Comparison of ENCODE assay signal across 22 mouse cellular contexts in the genomic region with DNA sequence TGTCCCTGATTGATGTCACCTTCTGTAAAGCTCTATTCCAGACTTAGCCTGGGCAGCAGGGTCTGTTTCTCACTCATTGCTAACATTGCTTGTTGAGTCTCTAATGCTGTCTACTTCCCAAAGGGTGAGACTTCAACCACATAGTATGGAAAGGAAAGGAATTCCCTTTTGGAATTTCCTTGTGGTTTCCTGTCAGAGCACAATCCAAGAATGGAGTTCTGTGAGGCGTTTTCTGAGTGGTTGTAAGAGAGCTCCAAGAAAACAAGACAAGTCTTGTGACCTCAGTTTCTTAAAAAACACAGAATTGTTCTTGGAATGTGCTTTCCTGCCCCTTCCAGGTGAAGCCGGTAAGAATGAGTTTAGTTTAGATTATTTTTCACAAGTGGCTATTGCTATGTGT. TPM values are rescaled to one million over a fixed set of nuclear protein-coding genes. Genes with fewer than 3 reads are reported as not detected.
DNase-seq lines count a peak whose midpoint lies in the region; ATAC-seq and TF ChIP-seq lines count a peak whose summit lies in the region.
"Had no signal": no experiment of that assay in that cellular context is flagged by ENCODE, and none has a peak within 500 bp of the region (broad histone marks: within the 10 kb centered on the region; RNA-seq: fewer than 3 reads in every experiment).

No protein-coding gene starts in this region.

- ATAC-seq in kidney, postnatal 0 days (replicated peaks; ENCODE audit: low FRiP score, low read depth), result no peak
- no peak for ATAC-seq in lung, embryonic 14.5 days (ENCODE audit: insufficient read depth)
- no peak for ATAC-seq in limb, embryonic 14.5 days (ENCODE audit: low FRiP score, low read depth)
- ATAC-seq: forebrain, embryonic 13.5 days; forebrain, embryonic 15.5 days; forebrain, postnatal 0 days had no signal

- no peaks in the 10 kb centered on the region for H3K4me1 ChIP-seq in kidney, postnatal 0 days (replicated peaks; ENCODE audit: insufficient read depth, low read length)
- H3K4me1 ChIP-seq in lung, embryonic 14.5 days (ENCODE audit: insufficient read depth), result peaks cover 3% of the 10 kb centered on the region; the same call in 1 of the 2 replicates
- H3K4me1 ChIP-seq in limb, embryonic 14.5 days (ENCODE audit: control insufficient read depth, insufficient read depth, low read length), result peaks cover 5% of the 10 kb centered on the region
- H3K4me1 ChIP-seq: forebrain, embryonic 15.5 days had no signal

- H3K4me3 ChIP-seq in kidney, postnatal 0 days (replicated peaks; ENCODE audit: low read depth, low read length), result no peak overlapping the region
- H3K4me3 ChIP-seq in lung, embryonic 14.5 days (ENCODE audit: low read depth, low read length), result no peak overlapping the region
- H3K4me3 ChIP-seq in limb, embryonic 14.5 days (replicated peaks; ENCODE audit: low read length), result no peak overlapping the region
- H3K4me3 ChIP-seq: embryonic facial prominence, embryonic 12.5 days; forebrain, embryonic 13.5 days; forebrain, embryonic 15.5 days had no signal

- 0 out of 2 replicates have a peak overlapping the region, but pooled peaks have one; percentile 13 for H3K27ac ChIP-seq in kidney, postnatal 0 days
- H3K27ac ChIP-seq in lung, embryonic 14.5 days (ENCODE audit: low read depth), result no peak overlapping the region
- H3K27ac ChIP-seq in limb, embryonic 14.5 days (replicated peaks; ENCODE audit: low read depth, low read length), result 0 out of 2 replicates have a peak overlapping the region, but pooled peaks have one; percentile 28
- H3K27ac ChIP-seq: embryonic facial prominence, embryonic 12.5 days; forebrain, embryonic 13.5 days; forebrain, embryonic 15.5 days had no signal

- no peaks in the 10 kb centered on the region for H3K36me3 ChIP-seq in kidney, postnatal 0 days (ENCODE audit: insufficient read depth, low read length)
- H3K36me3 ChIP-seq in lung, embryonic 14.5 days (ENCODE audit: insufficient read depth), result no peaks in the 10 kb centered on the region
- H3K36me3 ChIP-seq in limb, embryonic 14.5 days (ENCODE audit: control insufficient read depth, insufficient read depth, low read length), result no peaks in the 10 kb centered on the region
- H3K36me3 ChIP-seq: embryonic facial prominence, embryonic 12.5 days; forebrain, embryonic 15.5 days had no signal

- peak; percentile 58 for DNase-seq in kidney, postnatal 0 days (ENCODE audit: low spot score)
- DNase-seq in kidney, postnatal 14 days, result no peak
- DNase-seq in lung, embryonic 14.5 days, result peak; percentile 17
- no peak for DNase-seq in lung, postnatal 14 days
- DNase-seq in 3T3-L1 (ENCODE audit: low read depth, low spot score), result peak; percentile 45
- peak; percentile 17 for DNase-seq in limb, embryonic 14.5 days (ENCODE audit: low spot score)
- no peak for DNase-seq in left cerebral cortex, postnatal 14 days (ENCODE audit: low spot score in 2 of 2)
- DNase-seq in thymus, postnatal 4 days, result no peak
- DNase-seq: adrenal gland, adult 2 months; adrenal gland, postnatal 10 days; adrenal gland, postnatal 25 days; cerebellum, adult 11 months; cerebellum, adult 18-20 months; cerebellum, adult 8-10 months; cerebellum, adult 9-11 months; cerebellum, postnatal 14 days; cerebellum, postnatal 36 days; embryo, embryonic 11 days; forebrain, postnatal 0 days had no signal

- no peaks in the 10 kb centered on the region for H3K27me3 ChIP-seq in kidney, postnatal 0 days (ENCODE audit: insufficient read depth, low read length)
- no peaks in the 10 kb centered on the region for H3K27me3 ChIP-seq in lung, embryonic 14.5 days (ENCODE audit: insufficient read depth, low read length)
- H3K27me3 ChIP-seq in limb, embryonic 14.5 days (ENCODE audit: control insufficient read depth, insufficient read depth, low read length), result no peaks in the 10 kb centered on the region
- H3K27me3 ChIP-seq: embryonic facial prominence, embryonic 12.5 days; forebrain, embryonic 13.5 days; forebrain, embryonic 15.5 days had no signal

- H3K9me3 ChIP-seq in kidney, postnatal 0 days (replicated peaks; ENCODE audit: low read length), result no peaks in the 10 kb centered on the region
- no peaks in the 10 kb centered on the region for H3K9me3 ChIP-seq in lung, embryonic 14.5 days (ENCODE audit: low read depth, low read length)
- H3K9me3 ChIP-seq in limb, embryonic 14.5 days (ENCODE audit: control insufficient read depth, low read length), result no peaks in the 10 kb centered on the region
- H3K9me3 ChIP-seq: embryonic facial prominence, embryonic 12.5 days; forebrain, embryonic 13.5 days; forebrain, embryonic 15.5 days had no signal

- H3K4me2 ChIP-seq in kidney, postnatal 0 days (ENCODE audit: low read length), result no peak overlapping the region
- H3K4me2 ChIP-seq in lung, embryonic 14.5 days, result no peak overlapping the region
- H3K4me2 ChIP-seq in limb, embryonic 14.5 days (replicated peaks; ENCODE audit: low read depth, low read length, severe bottlenecking), result no peak overlapping the region
- H3K4me2 ChIP-seq: embryonic facial prominence, embryonic 12.5 days; forebrain, embryonic 13.5 days; forebrain, embryonic 15.5 days had no signal

- no peak for TF ChIP-seq POLR2A in limb, embryonic 14.5 days (IDR thresholded peaks at IDR 0.05; ENCODE audit: borderline replicate concordance, extremely low read depth, insufficient read depth, insufficient read length)

- intact Hi-C loops in left cerebral cortex, postnatal 14 days (cut with DNase I), result no loop called here

- no peak for TF ChIP-seq CTCF in kidney, postnatal 0 days (IDR thresholded peaks at IDR 0.05; ENCODE audit: low read depth)
- TF ChIP-seq CTCF in lung, embryonic 14.5 days (IDR thresholded peaks at IDR 0.05; ENCODE audit: low read depth), result no peak

- no peak overlapping the region for H3K9ac ChIP-seq in kidney, postnatal 0 days (ENCODE audit: low read depth, low read length)
- H3K9ac ChIP-seq in lung, embryonic 14.5 days, result no peak overlapping the region
- H3K9ac ChIP-seq in limb, embryonic 14.5 days (ENCODE audit: low read depth, low read length, severe bottlenecking), result no peak overlapping the region
- H3K9ac ChIP-seq: embryonic facial prominence, embryonic 12.5 days; forebrain, embryonic 13.5 days; forebrain, embryonic 15.5 days; forebrain, postnatal 0 days had no signal

- WGBS in kidney, postnatal 0 days, result 50% methylated on average over 2 of the region's 2 CpGs
- 46% methylated on average over 2 of the region's 2 CpGs for WGBS in lung, embryonic 14.5 days
- 54% methylated on average over 2 of the region's 2 CpGs for WGBS in limb, embryonic 14.5 days

RNA-seq across cellular contexts. Expression of gene Iqsec1, which starts 37.5 kb away (rescaled TPM):
- polyA plus RNA-seq in kidney, postnatal 0 days (2015; fragmentation: Nextera tagmentation; extraction: Ambion mirVana), result 12.3 and 14.0 TPM in 2 replicates
- polyA plus RNA-seq in lung, embryonic 14.5 days (2014; fragmentation: Nextera tagmentation; extraction: Ambion mirVana), result 15.8 and 16.9 TPM in 2 replicates
- 58.2 and 80.2 TPM in 2 replicates for polyA plus RNA-seq in limb, embryonic 14.5 days (2012; rRNA removed)
- polyA plus RNA-seq in limb, embryonic 14.5 days (2014; fragmentation: Nextera tagmentation; extraction: Ambion mirVana), result 17.3 and 20.6 TPM in 2 replicates
- total RNA-seq in left cerebral cortex, postnatal 14 days (2021), result 100 to 1,000 TPM; 246 to 274 TPM

Comparison
In these comparisons a context has a peak if more than half of its experiments do, and no peak if none do; other contexts are left out.
1. DNase-seq: peak in kidney, postnatal 0 days (single experiment), lung, embryonic 14.5 days (single experiment), 3T3-L1 (single experiment) and limb, embryonic 14.5 days (single experiment); none in kidney, postnatal 14 days (single experiment), lung, postnatal 14 days (single experiment), left cerebral cortex, postnatal 14 days (0 of 2) and thymus, postnatal 4 days (single experiment).